In genomic region chr13:119232100-119233029, GRCm38 (mm10) we compare ENCODE assay signal across 19 mouse cellular contexts.
DNase-seq lines count a peak whose midpoint lies in the region; ATAC-seq and TF ChIP-seq lines count a peak whose summit lies in the region.
"Had no signal": no experiment of that assay in that cellular context is flagged by ENCODE, and none has a peak within 500 bp of the region (broad histone marks: within the 10 kb centered on the region; RNA-seq: fewer than 3 reads in every experiment).

No protein-coding gene starts in this region.

- H3K4me3 ChIP-seq in liver, embryonic 12.5 days: no peak overlapping the region
- H3K4me3 ChIP-seq in forebrain, postnatal 0 days (ENCODE audit: low read depth, low read length): no peak overlapping the region
- H3K4me3 ChIP-seq: embryonic facial prominence, embryonic 15.5 days; forebrain, embryonic 15.5 days; gastrocnemius, adult 2 months; hindbrain, embryonic 12.5 days; midbrain, embryonic 13.5 days had no signal

- peak; percentile 98 for ATAC-seq in liver, embryonic 12.5 days
- no peak for ATAC-seq in activated CD4-positive, CD25-positive, alpha-beta regulatory T cell, adult 4 months
- ATAC-seq in forebrain, postnatal 0 days: no peak
- ATAC-seq: CD4-positive, CD25-positive, alpha-beta regulatory T cell, adult 4 months; forebrain, embryonic 15.5 days; midbrain, embryonic 13.5 days; Patski had no signal

- H3K4me2 ChIP-seq in liver, embryonic 12.5 days: peak overlapping the region; percentile 59
- H3K4me2 ChIP-seq in forebrain, postnatal 0 days (ENCODE audit: low read depth): no peak overlapping the region
- H3K4me2 ChIP-seq: embryonic facial prominence, embryonic 15.5 days; forebrain, embryonic 15.5 days; hindbrain, embryonic 12.5 days; midbrain, embryonic 13.5 days had no signal

- H3K9ac ChIP-seq in liver, embryonic 12.5 days: peak overlapping the region; percentile 40
- H3K9ac ChIP-seq in forebrain, postnatal 0 days: no peak overlapping the region
- H3K9ac ChIP-seq: embryonic facial prominence, embryonic 15.5 days; forebrain, embryonic 15.5 days; hindbrain, embryonic 12.5 days; midbrain, embryonic 13.5 days had no signal

- peak overlapping the region; percentile 92 for H3K27ac ChIP-seq in liver, embryonic 12.5 days
- H3K27ac ChIP-seq in forebrain, postnatal 0 days (ENCODE audit: low read depth, low read length): no peak overlapping the region
- H3K27ac ChIP-seq: embryonic facial prominence, embryonic 15.5 days; forebrain, embryonic 15.5 days; gastrocnemius, adult 2 months; hindbrain, embryonic 12.5 days; midbrain, embryonic 13.5 days had no signal

- WGBS in liver, embryonic 12.5 days (ENCODE audit: insufficient replicate concordance): 23% methylated on average over 8 of the region's 8 CpGs
- 65% methylated on average over 8 of the region's 8 CpGs for WGBS in forebrain, postnatal 0 days

- H3K27me3 ChIP-seq in liver, embryonic 12.5 days (replicated peaks): no peaks in the 10 kb centered on the region
- H3K27me3 ChIP-seq in forebrain, postnatal 0 days (ENCODE audit: insufficient read depth, low read length): no peaks in the 10 kb centered on the region
- H3K27me3 ChIP-seq: embryonic facial prominence, embryonic 15.5 days; forebrain, embryonic 15.5 days; hindbrain, embryonic 12.5 days; midbrain, embryonic 13.5 days; Patski had no signal

- H3K4me1 ChIP-seq in liver, embryonic 12.5 days: peaks cover 32% of the 10 kb centered on the region
- no peaks in the 10 kb centered on the region for H3K4me1 ChIP-seq in forebrain, postnatal 0 days (ENCODE audit: insufficient read depth)
- H3K4me1 ChIP-seq: embryonic facial prominence, embryonic 15.5 days; forebrain, embryonic 15.5 days; hindbrain, embryonic 12.5 days; midbrain, embryonic 13.5 days had no signal

- TF ChIP-seq CTCF in forebrain, postnatal 0 days (IDR thresholded peaks at IDR 0.05; ENCODE audit: low read depth): no peak

- DNase-seq in spleen, adult 12 weeks (ENCODE audit: low spot score): peak; percentile 34
- no peak for DNase-seq in spleen, postnatal 14 days (ENCODE audit: low spot score in 2 of 2)
- DNase-seq in c-Kit-positive CD71-positive TER-119-positive erythroid progenitor cells, embryonic 14.5 days (ENCODE audit: low spot score): peak; percentile 75
- DNase-seq in forebrain, postnatal 0 days: no peak
- DNase-seq in neural tube, embryonic 10.5 days (ENCODE audit: extremely low spot score, low spot score): no peak
- DNase-seq: gastrocnemius, adult 2 months; kidney, adult 11 months; kidney, postnatal 36 days; layer of hippocampus, postnatal 36 days; lung, postnatal 10 days; right cerebral cortex, postnatal 25 days had no signal

- H3K9me3 ChIP-seq in liver, embryonic 12.5 days (replicated peaks): no peaks in the 10 kb centered on the region
- H3K9me3 ChIP-seq in forebrain, postnatal 0 days (ENCODE audit: low read length): no peaks in the 10 kb centered on the region
- H3K9me3 ChIP-seq: embryonic facial prominence, embryonic 15.5 days; forebrain, embryonic 15.5 days; hindbrain, embryonic 12.5 days; midbrain, embryonic 13.5 days had no signal

- H3K36me3 ChIP-seq in liver, embryonic 12.5 days: no peaks in the 10 kb centered on the region
- no peaks in the 10 kb centered on the region for H3K36me3 ChIP-seq in forebrain, postnatal 0 days (ENCODE audit: insufficient read depth)
- H3K36me3 ChIP-seq: embryonic facial prominence, embryonic 15.5 days; forebrain, embryonic 15.5 days; hindbrain, embryonic 12.5 days; midbrain, embryonic 13.5 days had no signal

Comparison
In these comparisons a context has a peak if more than half of its experiments do, and no peak if none do; other contexts are left out.
1. DNase-seq: peak in spleen, adult 12 weeks (single experiment) and c-Kit-positive CD71-positive TER-119-positive erythroid progenitor cells, embryonic 14.5 days (single experiment); none in spleen, postnatal 14 days (0 of 2), forebrain, postnatal 0 days (single experiment) and neural tube, embryonic 10.5 days (single experiment).